Mouse (Mus musculus): ENCODE data around the gene Plekhm2.

Plekhm2 gene

GRCm38 (mm10) chr4:141601148-141601862 is 63.4 kb downstream of the Plekhm2 start:
- DNase-seq: no peak

GRCm38 (mm10) chr4:141600364-141600763 is 64.3 kb downstream of the Plekhm2 start:
- peak; percentile 14 for DNase-seq

GRCm38 (mm10) chr4:141599251-141600141 is 65.2 kb downstream of the Plekhm2 start:
- DNase-seq: peak; percentile 74

- DNase-seq: peak; percentile 56
Observed at GRCm38 (mm10) chr4:141598894-141599250, 65.8 kb downstream of the Plekhm2 start.

- DNase-seq: peak; percentile 72
Observed at GRCm38 (mm10) chr4:141598199-141598893, 66.4 kb downstream of the Plekhm2 start.

GRCm38 (mm10) chr4:141596700-141597328 is 67.9 kb downstream of the Plekhm2 start:
- no peak for DNase-seq

- DNase-seq: no peak
Observed at GRCm38 (mm10) chr4:141595605-141596268, 69.0 kb downstream of the Plekhm2 start.

GRCm38 (mm10) chr4:141595138-141595537 is 69.6 kb downstream of the Plekhm2 start:
- no peak for DNase-seq

GRCm38 (mm10) chr4:141591547-141591946 is 73.2 kb downstream of the Plekhm2 start:
- no peak for DNase-seq

- DNase-seq: no peak
Observed at GRCm38 (mm10) chr4:141583919-141584318, 80.8 kb downstream of the Plekhm2 start.

- no peak for DNase-seq
Observed at GRCm38 (mm10) chr4:141581051-141581450, 83.6 kb downstream of the Plekhm2 start.

- no peak for DNase-seq
Observed at GRCm38 (mm10) chr4:141578833-141579232, 85.9 kb downstream of the Plekhm2 start.

- DNase-seq: peak; percentile 27
Observed at GRCm38 (mm10) chr4:141576877-141577276, 87.8 kb downstream of the Plekhm2 start.

- DNase-seq: no peak
Observed at GRCm38 (mm10) chr4:141576404-141576803, 88.3 kb downstream of the Plekhm2 start.
